Mouse (Mus musculus) cerebellum, adult 9-11 months (tissue): ENCODE data around the gene Nyap1.
"Not testable (repeated sequence)": the region's sequence is repeated elsewhere in the genome, so short reads cannot be mapped to it uniquely, and the experiment has no call there.

Source experiments
- DNase-seq: peaks from one replicate; pipeline ENCODE4 v3.0.0; 2022

Gene Nyap1

GRCm38 (mm10) chr5:137766270-137766669 is 24.9 kb upstream of the Nyap1 start:
- DNase-seq: no peak

GRCm38 (mm10) chr5:137764609-137765340 is 23.4 kb upstream of the Nyap1 start:
- no peak for DNase-seq

- peak; percentile 92 for DNase-seq
These were observed 18.6 kb upstream of the Nyap1 start for GRCm38 (mm10) chr5:137759971-137760412.

- DNase-seq: peak; percentile 49
These were observed 17.6 kb upstream of the Nyap1 start for GRCm38 (mm10) chr5:137758921-137759534.

GRCm38 (mm10) chr5:137757887-137758286 is 16.5 kb upstream of the Nyap1 start:
- peak; percentile 86 for DNase-seq

GRCm38 (mm10) chr5:137756882-137757661 is 15.7 kb upstream of the Nyap1 start:
- peak; percentile 86 for DNase-seq

- DNase-seq: peak; percentile 46
These were observed 14.7 kb upstream of the Nyap1 start for GRCm38 (mm10) chr5:137756106-137756505.

GRCm38 (mm10) chr5:137755425-137755824 is 14.0 kb upstream of the Nyap1 start:
- DNase-seq: peak; percentile 40

- peak; percentile 22 for DNase-seq
These were observed 11.9 kb upstream of the Nyap1 start for GRCm38 (mm10) chr5:137753111-137753832.

- DNase-seq: no peak
These were observed 10.6 kb upstream of the Nyap1 start for GRCm38 (mm10) chr5:137751988-137752387.

GRCm38 (mm10) chr5:137751221-137751887 is 9.9 kb upstream of the Nyap1 start:
- DNase-seq: no peak

- DNase-seq: not testable (repeated sequence)
These were observed 8.8 kb upstream of the Nyap1 start for GRCm38 (mm10) chr5:137750212-137750611.

- no peak for DNase-seq
These were observed 7.9 kb upstream of the Nyap1 start for GRCm38 (mm10) chr5:137749196-137749836.

- DNase-seq: peak; percentile 55
These were observed 6.8 kb upstream of the Nyap1 start for GRCm38 (mm10) chr5:137748130-137748770.

GRCm38 (mm10) chr5:137747326-137747961 is 6.0 kb upstream of the Nyap1 start:
- peak; percentile 84 for DNase-seq

GRCm38 (mm10) chr5:137746851-137747325 is 5.5 kb upstream of the Nyap1 start:
- DNase-seq: peak; percentile 67

- DNase-seq: peak; percentile 73
These were observed 5.0 kb upstream of the Nyap1 start for GRCm38 (mm10) chr5:137746282-137746850.

- peak; percentile 92 for DNase-seq
These were observed 4.1 kb upstream of the Nyap1 start, which contains the start of gene Tsc22d4 for GRCm38 (mm10) chr5:137745214-137746171. Gene Tsc22d4 (plus strand): TSS chr5:137745730.

- DNase-seq: peak; percentile 32
These were observed 2.8 kb upstream of the Nyap1 start for GRCm38 (mm10) chr5:137744197-137744596.
